Mouse (Mus musculus) brain, embryonic 14.5 days (tissue): ENCODE measurements around the gene P3h4. TPM values are rescaled to one million over a fixed set of nuclear protein-coding genes. Genes with fewer than 3 reads are reported as not detected.
A peak's percentile ranks its signal among the peaks of the same experiment; 100 is the strongest.

Experiments
- DNase-seq: peaks from one replicate; pipeline ENCODE4 v3.0.0-alpha.2; 2011; ENCODE audit warnings: low read depth
- CTCF ChIP-seq: fragments of 200-500 bp; IDR thresholded peaks from 2 replicates; pipeline ENCODE4 v1.5.1; 2012; ENCODE audit warnings: inconsistent platforms, mild to moderate bottlenecking, moderate library complexity, borderline replicate concordance; ENCODE audit not compliant: insufficient read depth, insufficient read length; ENCODE audit errors: extremely low read depth
- POLR2A ChIP-seq: fragments of 200-500 bp; IDR thresholded peaks from 2 replicates; pipeline ENCODE4 v1.6.1; 2012; ENCODE audit warnings: mild to moderate bottlenecking, inconsistent platforms, borderline replicate concordance; ENCODE audit not compliant: poor library complexity, insufficient read depth, insufficient read length, severe bottlenecking; ENCODE audit errors: extremely low read depth
- polyA plus RNA-seq: library from polyadenylated mRNA; depleted of rRNA; stranded (reverse); fragments of >200 nt; gene quantifications from 2 replicates; pipeline ENCODE4 v1.2.3, GENCODE M21; 2012

P3h4 gene
- polyA plus RNA-seq, 1 experiment = 21.1 TPM

GRCm38 (mm10) chr11:100386586-100386985, 28.1 kb downstream of the P3h4 start:
- TF ChIP-seq POLR2A = no peak
- TF ChIP-seq CTCF = no peak
- DNase-seq = no peak

GRCm38 (mm10) chr11:100385016-100385415, 29.6 kb downstream of the P3h4 start:
- TF ChIP-seq POLR2A = no peak
- TF ChIP-seq CTCF = no peak

GRCm38 (mm10) chr11:100382682-100383081, 32.0 kb downstream of the P3h4 start:
- no peak for DNase-seq
- TF ChIP-seq POLR2A (no peak), CTCF (no peak)

More at GRCm38 (mm10) chr11:100385016-100385415, 29.6 kb downstream of the P3h4 start:
- DNase-seq = no peak

- TF ChIP-seq CTCF = no peak
- TF ChIP-seq POLR2A = no peak
- no peak for DNase-seq
Measured at GRCm38 (mm10) chr11:100379311-100379710, 35.3 kb downstream of the P3h4 start.

GRCm38 (mm10) chr11:100378446-100378845, 36.2 kb downstream of the P3h4 start:
- no peak for TF ChIP-seq POLR2A
- TF ChIP-seq CTCF = no peak
- DNase-seq = no peak

GRCm38 (mm10) chr11:100377989-100378388, 36.6 kb downstream of the P3h4 start:
- no peak for TF ChIP-seq POLR2A
- TF ChIP-seq CTCF = no peak

GRCm38 (mm10) chr11:100376746-100377389, 37.8 kb downstream of the P3h4 start:
- DNase-seq = no peak
- TF ChIP-seq CTCF = no peak
- TF ChIP-seq POLR2A = no peak

More at GRCm38 (mm10) chr11:100377989-100378388, 36.6 kb downstream of the P3h4 start:
- DNase-seq = no peak

GRCm38 (mm10) chr11:100376005-100376404, 38.6 kb downstream of the P3h4 start:
- DNase-seq = no peak
- TF ChIP-seq CTCF (no peak), POLR2A (no peak)

GRCm38 (mm10) chr11:100375127-100375526, 39.5 kb downstream of the P3h4 start:
- no peak for TF ChIP-seq POLR2A
- TF ChIP-seq CTCF = no peak
- no peak for DNase-seq

- TF ChIP-seq POLR2A (no peak), CTCF (no peak)
- DNase-seq = peak; percentile 46
Measured at GRCm38 (mm10) chr11:100371981-100372558, 42.6 kb downstream of the P3h4 start.

- no peak for DNase-seq
Measured at GRCm38 (mm10) chr11:100369822-100370221, 44.8 kb downstream of the P3h4 start.

GRCm38 (mm10) chr11:100369145-100369544, 45.5 kb downstream of the P3h4 start:
- no peak for DNase-seq
- no peak for TF ChIP-seq CTCF
- TF ChIP-seq POLR2A = no peak

More at GRCm38 (mm10) chr11:100369822-100370221, 44.8 kb downstream of the P3h4 start:
- TF ChIP-seq POLR2A = no peak
- no peak for TF ChIP-seq CTCF
